Mouse (Mus musculus) adrenal gland, adult 18-20 months (tissue): ENCODE data around the gene Pou2f1. TPM values are rescaled to one million over a fixed set of nuclear protein-coding genes. Genes with fewer than 3 reads are reported as not detected.

Source experiments
- DNase-seq, 2 experiments: peaks; one replicate each; pipeline ENCODE4 v3.0.0; 2021 to 2022; ENCODE audit warnings: low spot score in 2 of 2
- total RNA-seq, 2 experiments: library from RNA; stranded (reverse); gene quantifications; 1 replicate in 1 of 2; 2 replicates in 1 of 2; pipeline ENCODE4 v1.2.3; 2021

The Pou2f1 gene
- total RNA-seq, 2 experiments from 2014 or later: 8.2 to 8.4 TPM

DNA sequence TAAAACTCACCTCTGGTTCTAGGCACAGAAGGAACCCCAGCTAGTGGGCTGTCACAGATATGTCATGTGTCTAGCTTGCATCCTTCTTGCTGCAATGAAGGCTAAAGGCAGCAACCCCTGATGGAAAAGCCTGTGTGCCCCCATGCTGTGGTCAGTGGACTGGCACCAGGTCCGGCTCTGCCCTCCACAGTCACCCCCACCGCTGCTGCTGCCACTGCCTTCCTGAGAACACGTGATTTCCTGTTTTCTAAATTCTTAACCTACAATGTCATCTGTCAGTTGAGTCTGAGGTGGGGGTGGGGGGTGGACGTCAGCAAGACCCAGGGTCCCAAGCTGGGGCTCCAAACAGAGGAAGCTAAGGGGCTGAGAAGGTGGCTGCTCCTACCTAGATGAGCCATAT, 153.6 kb downstream of the Pou2f1 start:
- DNase-seq: no peak

GRCm38 (mm10) chr1:165848417-165848816, 154.1 kb downstream of the Pou2f1 start:
- no peak for DNase-seq

GRCm38 (mm10) chr1:165845366-165845765, 157.1 kb downstream of the Pou2f1 start:
- peak; percentile 25 to 29 for DNase-seq

DNA sequence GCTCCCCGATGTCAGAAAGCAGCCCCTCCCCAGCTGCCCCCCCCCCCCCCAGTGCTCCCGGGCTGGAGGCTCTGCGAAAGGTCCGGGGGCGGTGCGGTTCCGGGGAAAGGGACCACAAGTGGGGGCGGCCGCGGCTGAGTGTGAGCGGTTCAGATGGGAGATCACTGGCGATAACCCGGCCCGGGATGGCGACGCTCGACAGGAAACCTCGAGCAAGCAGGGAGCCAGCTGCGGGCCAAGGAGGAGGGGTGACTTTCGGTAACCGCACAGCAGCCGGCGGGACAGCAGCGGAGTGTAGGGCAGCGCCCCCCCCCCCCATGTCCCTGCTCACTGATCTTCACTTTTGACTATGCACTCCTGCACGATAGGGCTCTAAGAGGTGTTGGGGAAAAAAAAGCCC, 157.5 kb downstream of the Pou2f1 start:
- DNase-seq: peak in 1 of 2 experiments; percentile 35

GRCm38 (mm10) chr1:165844466-165844951, 158.0 kb downstream of the Pou2f1 start:
- DNase-seq: peak in 1 of 2 experiments; percentile 16

- DNase-seq: no peak
These were observed 158.9 kb downstream of the Pou2f1 start for GRCm38 (mm10) chr1:165843586-165843985.

DNA sequence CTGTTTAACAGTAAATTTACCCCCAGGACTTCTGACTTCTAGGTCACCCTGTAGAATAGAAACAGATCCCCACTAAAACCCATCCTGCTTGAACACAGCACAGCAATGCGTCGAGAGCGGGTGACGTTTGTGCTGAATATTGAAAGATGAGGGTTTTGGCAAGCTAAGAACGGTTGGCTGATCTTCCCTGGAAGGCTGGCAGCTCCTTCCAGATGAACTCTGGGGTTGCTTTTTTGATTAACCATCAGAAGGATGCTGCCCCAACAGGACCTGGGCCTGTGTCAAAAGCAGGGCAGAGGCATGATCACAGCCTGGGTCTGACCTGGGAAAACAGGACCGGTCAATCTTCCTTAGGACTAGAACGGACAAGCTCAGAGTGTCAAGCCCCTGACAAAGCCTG, 160.3 kb downstream of the Pou2f1 start:
- DNase-seq: no peak

DNA sequence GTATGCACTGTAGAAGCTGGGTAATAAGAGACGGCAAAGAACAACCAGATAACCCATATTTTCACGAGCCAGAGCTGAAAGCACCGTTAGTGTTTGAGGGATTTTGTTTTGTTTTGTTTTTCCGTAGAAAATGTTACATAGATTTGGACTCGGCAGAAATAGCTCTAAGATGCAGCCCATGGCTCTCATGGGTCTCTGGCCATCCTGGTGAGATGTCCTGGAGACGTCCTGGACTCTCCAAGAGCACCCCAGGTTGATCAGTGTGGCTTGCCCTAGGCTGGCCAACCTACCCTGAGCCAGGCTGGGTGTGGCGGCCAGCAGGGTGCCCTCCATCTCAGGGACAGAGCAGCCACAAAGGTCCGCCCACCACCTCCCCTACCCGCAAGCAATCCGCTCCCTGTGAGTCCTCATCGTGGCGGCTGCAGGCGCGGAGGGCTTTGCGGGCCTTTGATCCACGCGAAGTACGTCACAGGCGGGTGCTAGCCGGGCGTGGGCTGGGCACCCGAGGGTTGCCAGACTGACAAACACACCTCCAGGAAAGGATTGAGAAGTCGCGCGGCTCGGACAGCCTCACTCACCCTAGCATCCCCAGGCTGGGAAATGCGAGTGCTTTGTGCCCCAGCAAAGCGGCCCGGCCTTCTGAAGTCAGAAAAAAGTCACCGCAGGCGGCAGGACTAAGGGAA, 161.8 kb downstream of the Pou2f1 start:
- DNase-seq: peak; percentile 12 to 26

GRCm38 (mm10) chr1:165839201-165839600, 163.3 kb downstream of the Pou2f1 start:
- DNase-seq: no peak

DNA sequence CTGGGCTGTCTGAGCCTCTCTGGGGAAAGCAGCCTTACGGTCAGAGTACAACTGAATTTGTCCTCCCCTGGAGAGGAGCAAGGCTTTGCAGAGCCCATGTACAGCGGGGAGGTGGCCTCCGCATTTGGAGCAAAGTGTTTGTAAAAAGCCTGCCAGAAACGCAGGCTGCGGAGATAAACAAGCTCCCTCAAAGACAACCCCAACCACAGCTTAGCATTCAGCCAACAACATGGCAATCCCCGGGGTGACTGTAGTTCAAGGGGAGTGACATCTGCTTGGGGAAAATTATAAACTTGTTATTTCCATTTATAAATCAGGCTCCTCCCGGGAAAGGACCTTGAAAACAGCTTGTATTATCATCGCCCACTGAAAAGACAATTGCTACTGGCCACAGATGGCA, 164.9 kb downstream of the Pou2f1 start:
- no peak for DNase-seq

- DNase-seq: no peak
These were observed 166.0 kb downstream of the Pou2f1 start for GRCm38 (mm10) chr1:165836461-165836860.

DNA sequence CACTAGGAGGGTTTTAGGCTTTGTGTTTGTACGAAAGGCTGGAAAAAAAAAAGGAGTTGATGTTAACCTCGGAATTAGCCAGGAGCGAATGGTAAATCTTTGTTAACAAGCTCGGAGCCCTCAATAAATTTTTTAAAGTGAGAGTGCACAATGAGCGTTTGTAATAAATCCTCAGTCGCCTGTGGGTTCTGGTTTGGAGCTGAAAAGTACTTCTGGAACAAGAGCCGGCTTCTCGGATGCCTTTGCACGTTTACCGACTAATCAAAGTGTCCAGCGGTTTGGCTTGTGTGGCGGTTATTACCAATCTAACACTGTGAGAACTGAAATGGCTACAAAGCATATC, 167.9 kb downstream of the Pou2f1 start:
- no peak for DNase-seq

DNA sequence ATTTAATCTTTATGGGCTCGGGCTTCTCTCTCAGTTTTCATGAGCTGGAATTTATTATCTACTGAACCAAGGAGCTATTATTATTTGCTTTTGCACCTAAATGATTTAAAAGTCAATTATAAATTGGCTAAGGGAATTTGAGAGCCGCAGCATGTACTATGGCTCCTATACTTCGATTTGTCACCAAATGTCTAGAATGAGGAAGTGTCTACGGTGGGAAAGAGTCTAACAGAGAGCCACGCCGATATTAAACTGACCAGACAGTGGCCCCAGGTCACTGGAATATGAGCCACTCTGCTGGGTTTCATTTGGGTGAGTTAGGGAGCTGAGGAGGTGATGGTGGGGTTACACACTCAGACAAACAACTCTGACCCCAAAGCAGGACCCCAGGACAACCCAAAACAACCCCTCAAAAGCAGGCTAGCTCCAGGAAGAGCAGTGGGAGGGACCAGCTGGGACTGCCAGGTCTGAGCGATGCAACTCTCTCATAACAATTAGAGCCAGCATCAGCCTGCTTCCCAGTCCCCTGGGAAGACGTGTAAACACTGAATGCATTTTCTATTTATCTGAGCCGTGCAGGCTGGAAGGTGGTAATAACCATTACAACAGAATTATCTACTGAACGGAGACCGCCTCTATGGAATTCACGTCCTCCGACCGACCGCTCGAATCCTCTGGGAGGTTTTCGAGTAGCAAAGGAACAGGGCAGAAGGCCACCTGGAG, 168.4 kb downstream of the Pou2f1 start:
- no peak for DNase-seq

- DNase-seq: no peak
These were observed 169.2 kb downstream of the Pou2f1 start for GRCm38 (mm10) chr1:165833244-165833643.

DNA sequence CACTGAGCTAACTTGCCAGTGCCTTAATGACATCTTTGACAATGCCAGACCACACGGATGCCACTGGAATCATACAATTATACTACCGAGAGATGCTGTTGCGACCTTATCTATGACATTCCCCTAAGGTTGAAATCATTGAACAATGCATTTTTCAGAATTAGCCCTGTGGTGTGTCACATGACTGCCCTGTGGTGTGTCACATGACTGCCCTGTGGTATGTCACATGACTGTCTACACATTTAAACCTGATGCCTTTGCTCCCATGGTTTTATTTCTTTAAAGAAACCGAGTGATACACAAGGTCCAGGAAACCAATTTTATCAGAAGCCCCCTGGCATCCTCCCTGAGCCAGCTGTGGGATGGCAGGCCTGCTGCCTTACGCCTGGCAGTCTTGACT, 172.6 kb downstream of the Pou2f1 start:
- DNase-seq: no peak

- DNase-seq: no peak
These were observed 173.9 kb downstream of the Pou2f1 start for GRCm38 (mm10) chr1:165828615-165829014.

DNA sequence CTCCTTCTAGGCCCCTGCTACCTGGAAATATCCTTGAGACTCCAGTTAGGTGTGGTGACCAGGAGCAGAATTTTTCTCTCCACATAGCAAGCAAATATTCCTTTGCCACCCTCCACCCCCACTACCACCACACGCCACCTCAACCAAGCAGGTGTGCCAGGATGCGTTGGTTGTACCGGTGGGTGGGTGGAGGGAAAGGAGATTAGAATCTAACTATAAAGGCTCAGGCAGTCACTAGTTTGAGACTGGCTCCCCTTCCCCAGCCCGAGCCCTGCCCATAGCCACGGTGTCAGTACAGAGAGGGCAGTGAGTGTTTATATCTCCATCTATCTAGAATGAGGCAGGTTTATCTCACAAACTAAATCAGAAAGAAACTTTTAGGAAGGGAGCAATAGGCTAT, 174.3 kb downstream of the Pou2f1 start:
- no peak for DNase-seq

DNA sequence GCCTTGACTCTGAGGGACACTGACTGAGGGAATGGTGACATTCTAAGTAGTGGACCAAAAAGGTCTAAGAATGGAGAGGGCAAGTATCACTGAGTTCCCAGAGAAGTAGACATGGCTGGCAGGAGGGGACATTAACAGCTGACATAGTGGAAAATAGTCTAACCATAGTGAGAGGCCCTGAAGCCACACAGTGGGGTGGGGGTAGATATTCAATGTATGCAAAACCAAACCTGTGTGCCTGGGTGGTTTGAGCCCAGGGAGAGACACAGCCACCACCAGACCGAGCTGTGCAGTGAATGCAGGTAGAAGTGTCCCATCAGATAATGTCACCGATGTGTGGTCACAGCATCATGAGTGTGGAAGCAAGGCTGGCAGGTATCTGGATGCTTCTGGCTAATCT, 180.4 kb downstream of the Pou2f1 start:
- no peak for DNase-seq

DNA sequence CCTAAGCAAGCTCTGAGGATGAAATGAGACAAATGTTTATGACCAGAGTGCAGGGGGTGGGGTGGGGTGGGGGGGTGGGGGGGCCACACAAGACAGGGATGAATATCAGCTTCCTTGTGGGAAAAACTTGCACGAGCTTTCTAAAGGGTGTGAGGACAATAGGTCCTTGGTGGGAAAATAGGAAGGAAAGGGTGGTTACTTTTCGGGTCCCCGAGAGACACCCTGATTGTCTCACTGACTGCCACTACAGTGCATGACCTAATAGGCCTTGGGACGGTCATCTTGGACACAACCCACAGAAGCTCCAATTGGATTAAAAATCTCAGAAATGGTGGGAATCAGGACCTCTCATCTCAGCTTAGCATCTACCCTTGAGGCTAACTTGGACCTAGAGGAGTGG, 183.3 kb downstream of the Pou2f1 start:
- DNase-seq: no peak

- DNase-seq: no peak
These were observed 184.2 kb downstream of the Pou2f1 start for GRCm38 (mm10) chr1:165818145-165818860.

GRCm38 (mm10) chr1:165817264-165817663, 185.2 kb downstream of the Pou2f1 start:
- no peak for DNase-seq

DNA sequence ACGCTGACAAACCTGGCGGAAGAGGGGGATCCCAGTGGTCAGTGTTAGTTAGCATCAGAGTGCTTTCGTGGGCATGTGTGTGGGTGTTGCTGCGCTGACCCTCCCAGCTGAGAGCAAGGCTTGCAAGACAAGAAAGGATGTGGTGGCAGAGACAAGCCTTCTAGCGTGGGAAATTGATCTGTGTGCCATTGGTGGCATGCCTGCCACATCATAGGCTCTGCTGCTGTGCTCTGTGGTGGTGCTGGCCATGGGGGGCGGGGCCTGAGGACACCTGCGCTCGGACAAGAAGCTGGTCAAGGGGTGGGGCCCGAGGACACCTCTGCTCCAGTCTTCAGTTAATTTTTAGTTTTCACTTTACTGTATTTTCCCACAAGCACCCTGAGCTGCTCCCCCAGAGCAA, 186.1 kb downstream of the Pou2f1 start:
- DNase-seq: no peak
